In genomic region chr16:5132401-5132801, GRCm38 (mm10) we compare ENCODE assay signal across 8 mouse cellular contexts. TPM values are rescaled to one million over a fixed set of nuclear protein-coding genes. Genes with fewer than 3 reads are reported as not detected.
A peak's percentile ranks its signal among the peaks of the same experiment; 100 is the strongest.
DNase-seq lines count a peak whose midpoint lies in the region; ATAC-seq and TF ChIP-seq lines count a peak whose summit lies in the region.

Gene Ppl (minus strand): TSS chr16:5132421.

- no peak within 1 kb of the TSS for H3K27ac ChIP-seq in forebrain, embryonic 16.5 days (ENCODE audit: low read length)
- no peak within 1 kb of the TSS for H3K27ac ChIP-seq in intestine, embryonic 14.5 days (ENCODE audit: low read depth)
- H3K27ac ChIP-seq in liver, embryonic 14.5 days, result no peak within 1 kb of the TSS
- no peak within 1 kb of the TSS for H3K27ac ChIP-seq in neural tube, embryonic 14.5 days (ENCODE audit: low read depth, low read length)

- H3K4me3 ChIP-seq in forebrain, embryonic 16.5 days (replicated peaks; ENCODE audit: low read length), result peak within 1 kb of the TSS; percentile 33
- H3K4me3 ChIP-seq in intestine, embryonic 14.5 days (ENCODE audit: low read depth, low read length), result peak within 1 kb of the TSS; percentile 43
- H3K4me3 ChIP-seq in liver, embryonic 14.5 days (ENCODE audit: insufficient read depth in 1 of 2, low read depth in 2 of 2, low read length in 2 of 2), result peak within 1 kb of the TSS; percentile 3; a peak in 2 of 4 replicates
- H3K4me3 ChIP-seq in neural tube, embryonic 14.5 days (ENCODE audit: low read depth, low read length), result peak within 1 kb of the TSS; percentile 7; the same call in 1 of the 2 replicates

- WGBS in forebrain, embryonic 16.5 days, result 1% methylated on average over 39 of the region's 39 CpGs
- WGBS in intestine, embryonic 14.5 days, result 2% methylated on average over 39 of the region's 39 CpGs
- WGBS in liver, embryonic 14.5 days (ENCODE audit: insufficient replicate concordance), result 2% methylated on average over 39 of the region's 39 CpGs
- under 1% methylated on average over 34 of the region's 39 CpGs for WGBS in neural tube, embryonic 14.5 days

- peak; percentile 45 for TF ChIP-seq CTCF in liver, embryonic 14.5 days (IDR thresholded peaks at IDR 0.05; ENCODE audit: low read depth)

- peak; percentile 46 for DNase-seq in MN1 (ENCODE audit: low spot score)
- DNase-seq in cerebellum, adult 11 months, result peak; percentile 63
- DNase-seq in intestine, embryonic 14.5 days (ENCODE audit: low spot score), result peak; percentile 73
- peak in 1 of 3 experiments; percentile 17 for DNase-seq in liver, embryonic 14.5 days (ENCODE audit: low read depth in 3 of 3, low spot score in 3 of 3)
- DNase-seq in right cerebral cortex, postnatal 4 days, result no peak

- H3K27me3 ChIP-seq in forebrain, embryonic 16.5 days (replicated peaks; ENCODE audit: control insufficient read depth, insufficient read depth, low read length), result peaks cover 44% of the 10 kb centered on the region
- peaks cover 49% of the 10 kb centered on the region for H3K27me3 ChIP-seq in intestine, embryonic 14.5 days (replicated peaks; ENCODE audit: control insufficient read depth, insufficient read depth, low read length)
- peaks cover 27% of the 10 kb centered on the region for H3K27me3 ChIP-seq in liver, embryonic 14.5 days (ENCODE audit: control insufficient read depth, insufficient read depth, low read length)
- H3K27me3 ChIP-seq in neural tube, embryonic 14.5 days (ENCODE audit: control insufficient read depth, insufficient read depth, low read length), result peaks cover 32% of the 10 kb centered on the region

- no peak for ATAC-seq in forebrain, embryonic 16.5 days
- peak; percentile 81 for ATAC-seq in intestine, embryonic 14.5 days (replicated peaks; ENCODE audit: low FRiP score, low TSS enrichment, low read depth)
- ATAC-seq in liver, embryonic 14.5 days (ENCODE audit: insufficient read depth), result peak; percentile 52
- ATAC-seq in neural tube, embryonic 14.5 days (ENCODE audit: low read depth), result no peak
- no peak for ATAC-seq in inflammation-experienced regulatory T-cells, adult 6 months

- no peaks in the 10 kb centered on the region for H3K9me3 ChIP-seq in forebrain, embryonic 16.5 days (ENCODE audit: control insufficient read depth, low read length)
- no peaks in the 10 kb centered on the region for H3K9me3 ChIP-seq in intestine, embryonic 14.5 days (ENCODE audit: control insufficient read depth, low read length)
- no peaks in the 10 kb centered on the region for H3K9me3 ChIP-seq in liver, embryonic 14.5 days (ENCODE audit: control insufficient read depth, low read length)
- H3K9me3 ChIP-seq in neural tube, embryonic 14.5 days (ENCODE audit: control insufficient read depth, low read length), result no peaks in the 10 kb centered on the region

- TF ChIP-seq EP300 in liver, embryonic 14.5 days (IDR thresholded peaks at IDR 0.05; ENCODE audit: low read depth), result no peak

- no peaks in the 10 kb centered on the region for H3K36me3 ChIP-seq in forebrain, embryonic 16.5 days (ENCODE audit: control insufficient read depth, insufficient read depth)
- H3K36me3 ChIP-seq in intestine, embryonic 14.5 days (ENCODE audit: control insufficient read depth, insufficient read depth, low read length), result no peaks in the 10 kb centered on the region
- no peaks in the 10 kb centered on the region for H3K36me3 ChIP-seq in liver, embryonic 14.5 days (replicated peaks; ENCODE audit: control insufficient read depth, insufficient read depth, low read depth)
- H3K36me3 ChIP-seq in neural tube, embryonic 14.5 days (ENCODE audit: control insufficient read depth, insufficient read depth, low read length), result no peaks in the 10 kb centered on the region

- peak within 1 kb of the TSS; percentile 42 for H3K4me2 ChIP-seq in forebrain, embryonic 16.5 days (ENCODE audit: low read length)
- peak within 1 kb of the TSS; percentile 48 for H3K4me2 ChIP-seq in intestine, embryonic 14.5 days (ENCODE audit: low read length)
- peak within 1 kb of the TSS; percentile 52 for H3K4me2 ChIP-seq in liver, embryonic 14.5 days (ENCODE audit: low read depth)
- H3K4me2 ChIP-seq in neural tube, embryonic 14.5 days (ENCODE audit: low read depth, low read length), result peak within 1 kb of the TSS; percentile 29

- 0 out of 2 replicates have a peak within 1 kb of the TSS, but pooled peaks have one; percentile 13 for H3K9ac ChIP-seq in forebrain, embryonic 16.5 days (replicated peaks; ENCODE audit: low read depth, low read length)
- peak within 1 kb of the TSS; percentile 17; the same call in 1 of the 2 replicates for H3K9ac ChIP-seq in intestine, embryonic 14.5 days (ENCODE audit: low read length)
- no peak within 1 kb of the TSS for H3K9ac ChIP-seq in liver, embryonic 14.5 days (replicated peaks)
- H3K9ac ChIP-seq in neural tube, embryonic 14.5 days (replicated peaks; ENCODE audit: low read depth, low read length), result no peak within 1 kb of the TSS

- peaks cover 7% of the 10 kb centered on the region for H3K4me1 ChIP-seq in forebrain, embryonic 16.5 days (replicated peaks; ENCODE audit: control insufficient read depth, insufficient read depth, low read length)
- H3K4me1 ChIP-seq in intestine, embryonic 14.5 days (replicated peaks; ENCODE audit: control insufficient read depth, insufficient read depth, low read length), result peaks cover 6% of the 10 kb centered on the region; the same call in 1 of the 2 replicates
- H3K4me1 ChIP-seq in liver, embryonic 14.5 days (replicated peaks; ENCODE audit: control insufficient read depth in 2 of 2, insufficient read depth in 2 of 2, low read length in 1 of 2), result peaks cover 0 to 4% of the 10 kb centered on the region in 2 experiments; a peak in 1 of 4 replicates
- no peaks in the 10 kb centered on the region for H3K4me1 ChIP-seq in neural tube, embryonic 14.5 days (ENCODE audit: control insufficient read depth, insufficient read depth, low read length)

RNA-seq across cellular contexts. Expression of gene Ppl, which starts in this region (rescaled TPM):
- 0.06 and 0.21 TPM in 2 replicates for polyA plus RNA-seq in forebrain, embryonic 16.5 days (2015; fragmentation: Nextera tagmentation; extraction: Ambion mirVana)
- 5.4 and 5.8 TPM in 2 replicates for polyA plus RNA-seq in intestine, embryonic 14.5 days (2014; fragmentation: Nextera tagmentation; extraction: Ambion mirVana)
- polyA plus RNA-seq in liver, embryonic 14.5 days (2012; rRNA removed), result 0.15 and 0.27 TPM in 2 replicates
- 0.20 and 0.30 TPM in 2 replicates for polyA plus RNA-seq in liver, embryonic 14.5 days (2014; fragmentation: Nextera tagmentation; extraction: Ambion mirVana)
- 0.35 and 0.37 TPM in 2 replicates for polyA plus RNA-seq in neural tube, embryonic 14.5 days (2014; fragmentation: Nextera tagmentation; extraction: Ambion mirVana)
- polyA plus RNA-seq in inflammation-experienced regulatory T-cells, adult 6 months (2017; shearing (Covaris generic)), result under 1 TPM in 2 of 3 experiments, not detected in 1; 0.10 to 0.12 TPM

Comparison
In these comparisons a context has a peak if more than half of its experiments do, and no peak if none do; other contexts are left out.
1. Peak in ATAC-seq, H3K4me3 ChIP-seq and H3K4me2 ChIP-seq in liver, embryonic 14.5 days; RNA of the gene not detected or under 1 TPM.
2. H3K9ac ChIP-seq: peak in forebrain, embryonic 16.5 days (single experiment) and intestine, embryonic 14.5 days (single experiment); none in liver, embryonic 14.5 days (single experiment) and neural tube, embryonic 14.5 days (single experiment).
3. Peak in every context shown above with its lines, with median percentiles within 50 percentile points of each other: H3K4me2 ChIP-seq and H3K4me3 ChIP-seq.